Mouse (Mus musculus): ENCODE measurements at regions not wholly inside any gene's neighbourhood (a gene's known extent, or its start where the extent isn't known, plus 50 kb on each side); places are given as distances from the start of the nearest gene placed in this dataset.

DNA sequence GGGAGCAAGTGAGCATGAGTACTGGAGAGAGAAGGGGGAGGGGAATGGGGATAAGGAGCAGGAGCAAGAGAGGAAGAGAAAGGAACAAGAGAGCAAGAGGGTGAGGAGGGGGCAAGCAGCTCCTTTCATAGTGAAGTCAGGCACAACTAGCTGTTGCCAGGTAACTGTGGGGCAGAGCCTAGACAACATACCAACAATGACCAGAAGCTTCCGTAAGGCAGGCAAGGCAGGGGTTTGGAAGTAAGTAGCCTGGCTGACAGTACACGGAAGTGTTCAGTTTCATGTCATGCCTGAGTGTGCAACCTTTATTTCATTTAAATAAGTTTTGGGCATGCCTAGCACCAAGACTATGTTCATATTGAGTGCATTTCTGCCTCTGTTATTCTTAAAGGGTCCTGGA is 160.5 kb upstream of the Jun start:
- TF ChIP-seq CTCF (IDR thresholded peaks at IDR 0.05) (no peak), POLR2A (IDR thresholded peaks at IDR 0.05; ENCODE audit: insufficient read depth, low read depth, low read length) (no peak), EP300 (IDR thresholded peaks at IDR 0.05; ENCODE audit: insufficient read depth, low read depth, low read length) (no peak)
